Mouse (Mus musculus): Measurements from ENCODE around the gene Prkg1. TPM values are rescaled to one million over a fixed set of nuclear protein-coding genes. Genes with fewer than 3 reads are reported as not detected.

Prkg1 gene
- polyA plus RNA-seq, 1 experiment: 7.3 TPM

DNA sequence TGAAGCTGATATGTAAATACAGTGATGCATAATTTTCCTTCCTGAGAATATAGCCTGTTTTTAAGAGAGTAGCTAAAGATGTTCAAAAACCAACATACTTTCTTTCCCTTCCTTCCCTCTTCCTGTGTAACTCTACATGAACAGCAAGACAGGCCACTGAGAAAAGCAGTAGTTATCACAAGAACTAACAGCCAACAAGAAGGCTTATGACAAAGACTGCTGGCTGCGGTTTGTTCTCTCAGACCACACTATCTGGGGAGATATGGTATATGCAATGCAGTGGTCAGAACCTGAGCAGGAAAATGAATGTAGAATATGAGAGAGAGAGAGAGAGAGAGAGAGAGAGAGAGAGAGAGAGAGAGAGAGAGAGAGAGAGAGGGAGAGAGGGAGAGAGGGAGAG is 15.4 kb upstream of the Prkg1 start:
- no peaks in the 10 kb centered on the region for H3K4me1 ChIP-seq (ENCODE audit: control insufficient read depth, insufficient read depth, low read length)
- H3K27me3 ChIP-seq (ENCODE audit: control insufficient read depth, insufficient read depth, low read length): no peaks in the 10 kb centered on the region
- no peak overlapping the region for H3K4me3 ChIP-seq (replicated peaks; ENCODE audit: insufficient read depth, low read depth, low read length)
- DNase-seq: no peak
- no peak overlapping the region for H3K27ac ChIP-seq (ENCODE audit: insufficient read depth, low read length)
- 100% methylated on average over 1 of the region's 1 CpGs for WGBS
- TF ChIP-seq CTCF (IDR thresholded peaks at IDR 0.05; ENCODE audit: borderline replicate concordance, insufficient read depth, low read depth, low read length) (no peak), POLR2A (IDR thresholded peaks at IDR 0.05; ENCODE audit: borderline replicate concordance, insufficient read depth, low read length) (no peak)

DNA sequence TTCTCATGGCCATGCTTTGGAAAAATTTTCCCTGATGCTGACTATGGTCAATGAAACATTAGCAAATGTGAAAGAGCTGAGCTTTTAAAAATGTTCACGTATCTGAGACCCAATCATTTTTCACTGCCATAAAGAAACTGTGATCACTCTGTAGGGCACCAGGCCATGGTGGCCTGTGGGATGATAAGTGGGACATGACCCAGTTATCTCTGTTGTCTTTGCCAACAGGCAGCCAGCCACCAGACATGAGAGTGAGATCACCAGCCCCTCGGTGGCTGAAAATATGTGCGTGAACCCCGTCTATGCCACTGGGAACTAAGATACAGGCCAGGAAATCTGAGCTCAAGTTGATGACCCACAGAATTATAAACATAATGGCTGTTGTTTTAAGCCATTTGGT is 14.2 kb upstream of the Prkg1 start:
- peak; percentile 11 to 45 for DNase-seq
- 6% methylated on average over 4 of the region's 4 CpGs for WGBS

DNA sequence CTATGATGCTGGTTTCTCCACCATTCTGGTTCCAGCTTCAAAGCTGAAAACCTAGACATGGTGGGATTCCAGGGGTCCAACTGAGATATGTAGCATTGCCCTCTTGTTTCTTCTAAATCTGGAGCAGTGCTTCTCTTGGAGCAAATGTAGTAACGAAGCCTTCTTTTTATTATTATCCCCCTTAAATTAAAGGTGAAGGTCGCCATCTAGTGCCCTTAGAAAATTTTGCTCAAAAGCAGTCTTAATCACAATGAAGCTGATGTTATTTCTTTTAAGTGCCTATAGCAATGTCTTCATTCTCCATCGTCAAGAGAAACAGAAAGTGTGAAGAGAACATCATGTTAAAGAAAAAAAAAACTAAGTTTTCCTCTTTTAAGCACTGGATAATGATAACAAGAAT is 2.2 kb upstream of the Prkg1 start:
- DNase-seq: no peak
- TF ChIP-seq POLR2A (IDR thresholded peaks at IDR 0.05; ENCODE audit: borderline replicate concordance, insufficient read depth, low read length) (no peak), CTCF (IDR thresholded peaks at IDR 0.05; ENCODE audit: borderline replicate concordance, insufficient read depth, low read depth, low read length) (no peak)
- Histone ChIP-seq H3K27ac (ENCODE audit: insufficient read depth, low read length) (no peak overlapping the region), H3K4me3 (replicated peaks; ENCODE audit: insufficient read depth, low read depth, low read length) (no peak overlapping the region), H3K4me1 (ENCODE audit: control insufficient read depth, insufficient read depth, low read length) (no peaks in the 10 kb centered on the region), H3K27me3 (ENCODE audit: control insufficient read depth, insufficient read depth, low read length) (peaks cover 5% of the 10 kb centered on the region; the same call in 1 of the 2 replicates)
- 12% methylated on average over 3 of the region's 3 CpGs for WGBS

More for the DNA sequence above, 14.2 kb upstream of the Prkg1 start:
- Histone ChIP-seq H3K4me3 (replicated peaks; ENCODE audit: insufficient read depth, low read depth, low read length) (no peak overlapping the region), H3K27ac (ENCODE audit: insufficient read depth, low read length) (no peak overlapping the region), H3K27me3 (ENCODE audit: control insufficient read depth, insufficient read depth, low read length) (no peaks in the 10 kb centered on the region), H3K4me1 (ENCODE audit: control insufficient read depth, insufficient read depth, low read length) (no peaks in the 10 kb centered on the region)
- TF ChIP-seq CTCF (IDR thresholded peaks at IDR 0.05; ENCODE audit: borderline replicate concordance, insufficient read depth, low read depth, low read length) (no peak), POLR2A (IDR thresholded peaks at IDR 0.05; ENCODE audit: borderline replicate concordance, insufficient read depth, low read length) (no peak)

DNA sequence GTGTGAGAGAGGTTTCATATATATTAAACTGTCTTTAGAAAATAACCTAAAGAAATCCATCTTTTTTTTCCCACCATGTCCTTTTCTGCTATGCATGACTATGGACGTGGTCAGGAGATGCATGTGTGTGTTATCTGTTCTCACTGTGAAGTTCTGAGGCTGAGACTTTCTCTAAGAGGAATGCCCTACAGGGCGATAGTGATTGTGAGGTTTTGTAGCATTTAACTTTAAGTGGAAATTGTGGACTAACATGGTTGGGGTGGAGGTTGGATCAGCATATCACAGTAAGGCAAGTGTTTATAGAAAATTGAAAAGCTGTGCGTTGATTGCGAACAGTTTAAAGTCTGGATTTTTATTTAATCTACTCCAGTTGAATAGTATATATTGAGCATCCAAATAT is 618 bp upstream of the Prkg1 start:
- TF ChIP-seq CTCF (IDR thresholded peaks at IDR 0.05; ENCODE audit: borderline replicate concordance, insufficient read depth, low read depth, low read length): no peak
- no peak for TF ChIP-seq POLR2A (IDR thresholded peaks at IDR 0.05; ENCODE audit: borderline replicate concordance, insufficient read depth, low read length)
- Histone ChIP-seq H3K4me3 (replicated peaks; ENCODE audit: insufficient read depth, low read depth, low read length) (no peak overlapping the region), H3K27ac (ENCODE audit: insufficient read depth, low read length) (no peak overlapping the region), H3K4me1 (ENCODE audit: control insufficient read depth, insufficient read depth, low read length) (no peaks in the 10 kb centered on the region), H3K27me3 (ENCODE audit: control insufficient read depth, insufficient read depth, low read length) (peaks cover 5% of the 10 kb centered on the region; the same call in 1 of the 2 replicates)
- no peak for DNase-seq
- WGBS: 56% methylated on average over 4 of the region's 4 CpGs

DNA sequence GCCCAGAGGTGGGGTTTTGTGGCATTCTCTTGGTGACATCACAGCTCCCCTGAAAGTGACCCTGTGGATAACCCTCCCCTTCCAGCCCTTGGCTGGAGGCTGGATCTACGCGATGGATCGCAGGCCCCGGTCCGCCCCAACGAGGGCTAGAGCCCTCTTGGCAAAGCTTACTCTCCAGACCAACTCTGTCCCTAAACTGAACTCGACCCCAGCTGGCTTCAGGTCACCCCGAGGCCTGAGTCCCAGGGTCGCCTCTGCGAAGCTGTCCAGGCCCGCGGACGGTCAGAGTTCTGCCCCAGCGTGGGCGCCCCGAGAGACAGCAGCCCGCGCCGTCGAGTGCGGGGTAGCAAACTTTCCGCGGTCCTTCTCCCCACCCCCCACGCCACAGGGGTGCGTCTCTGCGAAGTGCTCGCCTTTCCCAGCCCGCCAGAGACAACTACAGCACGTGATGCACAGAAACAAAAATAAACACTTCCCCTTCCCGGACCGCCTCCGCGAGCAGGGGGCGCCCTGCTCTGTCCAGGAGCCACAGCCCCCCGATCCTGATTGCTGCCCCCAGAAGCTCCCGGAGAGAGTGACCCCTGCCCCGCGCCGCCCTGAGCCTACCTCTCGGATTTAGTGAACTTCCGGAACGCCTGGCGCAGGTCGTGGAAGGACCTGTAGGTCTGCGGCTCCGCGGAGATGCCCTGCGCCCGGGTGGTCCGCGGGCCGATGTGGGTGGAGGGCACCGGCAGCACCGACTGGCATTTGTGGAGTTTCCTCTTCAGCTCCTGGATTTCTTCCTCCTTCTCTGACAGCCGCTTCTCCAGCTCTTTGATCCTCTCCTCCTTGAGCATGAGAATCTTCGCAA is 657 bp downstream of the Prkg1 start:
- peak; percentile 2 to 20 for DNase-seq
- WGBS: under 1% methylated on average over 56 of the region's 56 CpGs
- TF ChIP-seq POLR2A (IDR thresholded peaks at IDR 0.05; ENCODE audit: borderline replicate concordance, insufficient read depth, low read length): no peak
- TF ChIP-seq CTCF (IDR thresholded peaks at IDR 0.05; ENCODE audit: borderline replicate concordance, insufficient read depth, low read depth, low read length): no peak
- Histone ChIP-seq H3K27ac (ENCODE audit: insufficient read depth, low read length) (no peak overlapping the region), H3K27me3 (ENCODE audit: control insufficient read depth, insufficient read depth, low read length) (peaks cover 5% of the 10 kb centered on the region; the same call in 1 of the 2 replicates), H3K4me3 (replicated peaks; ENCODE audit: insufficient read depth, low read depth, low read length) (peak overlapping the region; percentile 28), H3K4me1 (ENCODE audit: control insufficient read depth, insufficient read depth, low read length) (no peaks in the 10 kb centered on the region)

DNA sequence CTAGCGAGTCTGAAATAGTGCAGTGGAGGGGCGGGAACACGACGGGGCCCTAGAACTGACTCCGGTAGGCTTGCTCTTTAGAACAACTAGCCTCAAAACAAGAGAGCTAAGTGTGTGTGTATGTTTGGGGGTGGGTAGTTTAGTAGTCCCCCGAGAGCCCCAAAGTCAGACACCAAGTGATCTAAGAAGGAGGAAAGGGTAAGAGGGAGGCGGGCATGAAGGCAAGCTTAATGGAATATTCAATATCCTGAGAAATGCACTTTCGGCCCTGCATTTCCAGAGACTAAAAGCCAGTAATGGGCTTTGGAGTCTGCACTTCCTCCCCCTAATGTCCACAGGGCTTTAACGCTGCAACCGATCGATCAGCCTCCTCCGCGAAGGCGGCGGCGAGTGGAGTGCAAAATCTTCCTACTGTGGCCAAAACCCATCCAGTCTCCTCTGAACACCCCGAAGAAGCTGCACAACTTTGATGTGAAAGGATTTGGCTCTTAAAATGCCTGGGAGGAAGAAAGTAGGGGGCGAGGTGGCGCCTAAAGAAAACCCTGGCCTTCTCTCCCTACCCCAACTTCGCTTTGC is 1.5 kb downstream of the Prkg1 start:
- Histone ChIP-seq H3K27ac (ENCODE audit: insufficient read depth, low read length) (no peak overlapping the region), H3K27me3 (ENCODE audit: control insufficient read depth, insufficient read depth, low read length) (peaks cover 5% of the 10 kb centered on the region; the same call in 1 of the 2 replicates), H3K4me3 (replicated peaks; ENCODE audit: insufficient read depth, low read depth, low read length) (no peak overlapping the region), H3K4me1 (ENCODE audit: control insufficient read depth, insufficient read depth, low read length) (no peaks in the 10 kb centered on the region)
- TF ChIP-seq POLR2A (IDR thresholded peaks at IDR 0.05; ENCODE audit: borderline replicate concordance, insufficient read depth, low read length): no peak
- TF ChIP-seq CTCF (IDR thresholded peaks at IDR 0.05; ENCODE audit: borderline replicate concordance, insufficient read depth, low read depth, low read length): no peak
- DNase-seq: no peak
- WGBS: 38% methylated on average over 20 of the region's 20 CpGs

DNA sequence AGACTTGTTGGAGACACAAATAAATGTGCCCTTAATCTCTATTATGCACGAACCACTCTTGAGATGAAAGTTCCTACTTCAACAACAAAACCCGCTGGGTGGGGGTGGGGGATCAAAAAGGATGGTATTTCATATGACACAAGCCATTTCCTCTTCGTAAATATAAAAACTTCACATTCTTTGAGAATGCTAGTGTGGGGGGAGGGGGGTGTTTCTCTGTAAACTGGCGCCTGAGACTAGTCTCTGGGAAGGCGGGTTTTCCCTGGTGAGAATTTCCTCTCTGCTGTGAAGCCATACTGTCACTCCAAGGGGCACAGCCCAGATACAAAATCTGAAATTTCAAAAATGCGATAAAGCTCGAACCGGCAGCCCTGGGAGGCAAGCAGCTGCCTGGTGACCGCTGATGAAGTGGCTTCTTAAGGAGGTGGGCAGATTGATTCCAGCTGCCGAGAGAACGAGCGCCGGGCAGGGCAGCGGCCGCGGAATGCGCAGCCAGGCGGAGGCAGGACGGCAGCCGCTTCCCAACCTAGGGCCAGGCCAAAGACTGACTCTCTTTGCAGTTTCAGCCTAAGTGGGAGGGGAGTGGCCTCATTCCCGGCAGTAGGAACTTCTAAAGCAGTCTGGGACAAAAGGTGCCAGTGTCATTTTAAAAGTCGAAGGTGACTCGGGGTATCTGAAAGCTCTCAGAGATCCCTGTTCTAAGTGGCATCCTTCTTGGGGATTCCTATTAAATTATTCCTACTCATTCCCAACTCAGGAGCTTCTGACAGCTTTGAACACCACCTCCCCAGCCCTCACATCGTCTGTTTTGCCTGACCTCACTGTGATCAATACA is 2.2 kb downstream of the Prkg1 start:
- Histone ChIP-seq H3K4me1 (ENCODE audit: control insufficient read depth, insufficient read depth, low read length) (no peaks in the 10 kb centered on the region), H3K4me3 (replicated peaks; ENCODE audit: insufficient read depth, low read depth, low read length) (no peak overlapping the region), H3K27me3 (ENCODE audit: control insufficient read depth, insufficient read depth, low read length) (peaks cover 5% of the 10 kb centered on the region; the same call in 1 of the 2 replicates), H3K27ac (ENCODE audit: insufficient read depth, low read length) (no peak overlapping the region)
- 5% methylated on average over 24 of the region's 24 CpGs for WGBS
- no peak for TF ChIP-seq POLR2A (IDR thresholded peaks at IDR 0.05; ENCODE audit: borderline replicate concordance, insufficient read depth, low read length)
- no peak for TF ChIP-seq CTCF (IDR thresholded peaks at IDR 0.05; ENCODE audit: borderline replicate concordance, insufficient read depth, low read depth, low read length)
- DNase-seq: peak in 1 of 2 experiments; percentile 7

All from cerebellum, adult 2 months (tissue).